Mouse (Mus musculus) limb, embryonic 14.5 days (tissue): ENCODE measurements around the gene Pepd. TPM values are rescaled to one million over a fixed set of nuclear protein-coding genes. Genes with fewer than 3 reads are reported as not detected.

Experiments
- ATAC-seq: fragments of 200-750 bp; cut with Nextera tagmentation; 2 replicates; pipeline ENCODE4 v1.8.0; 2017; ENCODE audit warnings: low read depth, moderate number of reproducible peaks, moderate TSS enrichment; ENCODE audit not compliant: low FRiP score
- DNase-seq: peaks from one replicate; pipeline ENCODE4 v3.0.0-alpha.2; 2015; ENCODE audit warnings: low spot score
- H3K27ac ChIP-seq: fragments of 300-500 bp; sonication (generic); replicated peaks from 2 replicates; pipeline ENCODE4 v1.5.1; 2014; ENCODE audit warnings: low read depth, mild to moderate bottlenecking, low read length, moderate library complexity, mixed read lengths
- H3K27me3 ChIP-seq: fragments of 300-500 bp; sonication (generic); 2 replicates; pipeline ENCODE4 v1.6.1; 2014; ENCODE audit warnings: low read length, mixed read lengths; ENCODE audit not compliant: control insufficient read depth, insufficient read depth
- H3K36me3 ChIP-seq: fragments of 300-500 bp; sonication (generic); 2 replicates; pipeline ENCODE4 v1.6.1; 2014; ENCODE audit warnings: mild to moderate bottlenecking, low read length, moderate library complexity, mixed read lengths; ENCODE audit not compliant: control insufficient read depth, insufficient read depth
- H3K4me1 ChIP-seq: fragments of 300-500 bp; sonication (generic); 2 replicates; pipeline ENCODE4 v1.6.1; 2014; ENCODE audit warnings: antibody characterized with exemption, low read length, mixed read lengths; ENCODE audit not compliant: control insufficient read depth, insufficient read depth
- H3K4me2 ChIP-seq: fragments of 300-500 bp; sonication (generic); replicated peaks from 2 replicates; pipeline ENCODE4 v1.6.1; 2014; ENCODE audit warnings: low read depth, mild to moderate bottlenecking, low read length, moderate library complexity; ENCODE audit not compliant: severe bottlenecking
- H3K4me3 ChIP-seq: fragments of 300-500 bp; sonication (generic); replicated peaks from 2 replicates; pipeline ENCODE4 v1.5.1; 2014; ENCODE audit warnings: low read length
- H3K9ac ChIP-seq: fragments of 300-500 bp; sonication (generic); 2 replicates; pipeline ENCODE4 v1.6.1; 2014; ENCODE audit warnings: mild to moderate bottlenecking, low read depth, low read length, moderate library complexity; ENCODE audit not compliant: severe bottlenecking
- H3K9me3 ChIP-seq: fragments of 300-500 bp; sonication (generic); 2 replicates; pipeline ENCODE4 v1.6.1; 2016; ENCODE audit warnings: low read length; ENCODE audit not compliant: control insufficient read depth
- POLR2A ChIP-seq: fragments of 200-500 bp; IDR thresholded peaks from 2 replicates; pipeline ENCODE4 v1.8.0; 2012; ENCODE audit warnings: inconsistent platforms, mild to moderate bottlenecking, moderate library complexity, borderline replicate concordance; ENCODE audit not compliant: insufficient read depth, insufficient read length; ENCODE audit errors: extremely low read depth
- WGBS: fragments of 180-500 bp; shearing (Covaris S2); extraction: QIAGEN DNeasy Blood & Tissue Kit; methylation state at CpG from one replicate; pipeline ENCODE4 v1.1.7; 2014; 5-methylcytosine and 5-hydroxymethylcytosine counted together
- polyA plus RNA-seq, 2 experiments: library from polyadenylated mRNA; depleted of rRNA in 1 of 2; stranded (reverse) in 1 of 2; unstranded in 1 of 2; fragments of >200 nt; fragmentation: Nextera tagmentation in 1 of 2; extraction: Ambion mirVana in 1 of 2; gene quantifications; 2 replicates each; pipeline versions ENCODE4 v1.2.1 to v1.2.3; 2012 to 2014

Gene Pepd
- polyA plus RNA-seq, 2 experiments, result 51.4 to 78.4 TPM

GRCm38 (mm10) chr7:34918416-34918815 is 6.2 kb downstream of the Pepd start:
- H3K9me3 ChIP-seq, result no peaks in the 10 kb centered on the region
- H3K4me2 ChIP-seq, result no peak overlapping the region
- no peak for DNase-seq
- no peak for ATAC-seq
- no peak overlapping the region for H3K27ac ChIP-seq
- no peak for TF ChIP-seq POLR2A
- H3K36me3 ChIP-seq, result peaks cover 3% of the 10 kb centered on the region; the same call in 1 of the 2 replicates
- 75% methylated on average over 8 of the region's 8 CpGs for WGBS
- no peaks in the 10 kb centered on the region for H3K27me3 ChIP-seq
- H3K4me1 ChIP-seq, result peaks cover 5% of the 10 kb centered on the region
- H3K4me3 ChIP-seq, result no peak overlapping the region
- H3K9ac ChIP-seq, result no peak overlapping the region

- no peak overlapping the region for H3K27ac ChIP-seq
- H3K4me1 ChIP-seq, result peaks cover 5% of the 10 kb centered on the region
- DNase-seq (no peak), ATAC-seq (no peak)
- H3K27me3 ChIP-seq, result no peaks in the 10 kb centered on the region
- no peaks in the 10 kb centered on the region for H3K9me3 ChIP-seq
- no peak overlapping the region for H3K4me2 ChIP-seq
- 37% methylated on average over 5 of the region's 5 CpGs for WGBS
- H3K36me3 ChIP-seq, result peaks cover 3% of the 10 kb centered on the region; the same call in 1 of the 2 replicates
- no peak overlapping the region for H3K4me3 ChIP-seq
- TF ChIP-seq POLR2A, result no peak
- no peak overlapping the region for H3K9ac ChIP-seq
These were observed 6.9 kb downstream of the Pepd start for GRCm38 (mm10) chr7:34919054-34919453.

- H3K27ac ChIP-seq, result no peak overlapping the region
- H3K27me3 ChIP-seq, result no peaks in the 10 kb centered on the region
- peaks cover 3% of the 10 kb centered on the region for H3K36me3 ChIP-seq
- H3K9ac ChIP-seq, result no peak overlapping the region
- no peak overlapping the region for H3K4me3 ChIP-seq
- no peak overlapping the region for H3K4me2 ChIP-seq
- H3K4me1 ChIP-seq, result peaks cover 5% of the 10 kb centered on the region
- DNase-seq (no peak), ATAC-seq (no peak)
- WGBS, result 55% methylated on average over 5 of the region's 5 CpGs
- no peak for TF ChIP-seq POLR2A
- no peaks in the 10 kb centered on the region for H3K9me3 ChIP-seq
These were observed 7.6 kb downstream of the Pepd start for GRCm38 (mm10) chr7:34919809-34920208.

GRCm38 (mm10) chr7:34925208-34925607 is 13.0 kb downstream of the Pepd start:
- Histone ChIP-seq H3K9me3 (no peaks in the 10 kb centered on the region), H3K27ac (no peak overlapping the region), H3K4me1 (peaks cover 6% of the 10 kb centered on the region; the same call in 1 of the 2 replicates), H3K4me2 (no peak overlapping the region), H3K27me3 (no peaks in the 10 kb centered on the region), H3K4me3 (no peak overlapping the region), H3K36me3 (peaks cover 7% of the 10 kb centered on the region), H3K9ac (no peak overlapping the region)
- no peak for TF ChIP-seq POLR2A
- 71% methylated on average over 5 of the region's 5 CpGs for WGBS
- no peak for DNase-seq
- ATAC-seq, result no peak

GRCm38 (mm10) chr7:34925956-34926355 is 13.8 kb downstream of the Pepd start:
- Histone ChIP-seq H3K9ac (no peak overlapping the region), H3K4me1 (peaks cover 9% of the 10 kb centered on the region; the same call in 1 of the 2 replicates), H3K27me3 (no peaks in the 10 kb centered on the region), H3K36me3 (peaks cover 7% of the 10 kb centered on the region), H3K4me3 (no peak overlapping the region), H3K27ac (no peak overlapping the region), H3K9me3 (no peaks in the 10 kb centered on the region), H3K4me2 (no peak overlapping the region)
- ATAC-seq (no peak), DNase-seq (no peak)
- 93% methylated on average over 7 of the region's 7 CpGs for WGBS
- no peak for TF ChIP-seq POLR2A
